Mouse (Mus musculus) lung, adult 2 months (tissue): ENCODE measurements around the gene Ankrd2.

Experiments used
- CTCF ChIP-seq: fragments of 200-500 bp; IDR thresholded peaks from 2 replicates; pipeline ENCODE4 v1.5.1; 2011; ENCODE audit warnings: mild to moderate bottlenecking, low read length, control low read depth; ENCODE audit not compliant: insufficient read depth
- POLR2A ChIP-seq: fragments of 200-500 bp; IDR thresholded peaks from 2 replicates; pipeline ENCODE4 v1.6.1; 2011; ENCODE audit warnings: low read depth, mild to moderate bottlenecking, control low read depth, low read length, borderline replicate concordance; ENCODE audit errors: extremely low read depth

DNA sequence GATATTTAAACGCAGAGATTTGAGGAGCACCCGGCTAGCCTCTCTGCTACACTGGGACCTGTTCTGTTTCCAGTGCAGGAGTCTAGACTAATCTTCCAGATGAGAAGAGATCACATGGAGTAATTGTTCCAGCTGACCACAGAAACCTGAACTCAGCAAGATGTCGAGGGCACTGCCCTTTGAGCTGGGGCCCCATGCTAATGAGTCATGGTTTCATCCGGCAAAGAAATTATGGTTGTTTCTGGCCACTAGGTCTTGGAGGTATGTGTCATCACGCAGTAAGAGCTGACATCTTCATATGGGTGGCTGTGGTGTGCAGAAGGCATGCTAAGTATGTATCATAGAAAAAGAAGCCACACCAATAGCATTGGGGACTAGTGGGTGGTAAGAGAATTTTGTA lies 44.1 kb downstream of the Ankrd2 start:
- TF ChIP-seq CTCF: no peak
- no peak for TF ChIP-seq POLR2A
